17 mouse cellular contexts compared by ENCODE assay signal in genomic region chr1:133368644-133369043, GRCm38 (mm10). TPM values are rescaled to one million over a fixed set of nuclear protein-coding genes. Genes with fewer than 3 reads are reported as not detected.
DNase-seq lines count a peak whose midpoint lies in the region; ATAC-seq and TF ChIP-seq lines count a peak whose summit lies in the region.
"Had no signal": no experiment of that assay in that cellular context is flagged by ENCODE, and none has a peak within 500 bp of the region (broad histone marks: within the 10 kb centered on the region; RNA-seq: fewer than 3 reads in every experiment).

No protein-coding gene starts in this region.

- no peak for ATAC-seq in forebrain, postnatal 0 days
- ATAC-seq: forebrain, embryonic 14.5 days had no signal

- no peak overlapping the region for H3K27ac ChIP-seq in forebrain, postnatal 0 days (ENCODE audit: low read depth, low read length)
- H3K27ac ChIP-seq: embryonic facial prominence, embryonic 12.5 days; limb, embryonic 13.5 days; lung, embryonic 15.5 days had no signal

- peak; percentile 49 to 79 for DNase-seq in frontal cortex, adult 2 months (ENCODE audit: extremely low spot score in 1 of 2, low spot score in 1 of 2)
- DNase-seq in frontal cortex, postnatal 10 days (ENCODE audit: low spot score in 2 of 2): no peak
- DNase-seq in right cerebral cortex, adult 2 months (ENCODE audit: low spot score in 2 of 2): peak; percentile 70 to 71
- DNase-seq in right cerebral cortex, postnatal 14 days: no peak
- DNase-seq in left cerebral cortex, postnatal 14 days (ENCODE audit: low spot score in 2 of 2): peak; percentile 30 to 59
- DNase-seq in forebrain, postnatal 0 days: no peak
- no peak for DNase-seq in lung, postnatal 10 days
- DNase-seq: heart, postnatal 4 days; kidney, adult 18-20 months had no signal

- WGBS in forebrain, postnatal 0 days: 67% methylated on average over 10 of the region's 10 CpGs

- intact Hi-C loops in left cerebral cortex, postnatal 14 days (cut with DNase I): no loop called here

- H3K4me3 ChIP-seq in forebrain, postnatal 0 days (ENCODE audit: low read depth, low read length): no peak overlapping the region
- H3K4me3 ChIP-seq: embryonic facial prominence, embryonic 12.5 days; layer of hippocampus, adult 2 months; limb, embryonic 13.5 days; lung, embryonic 15.5 days; myocyte had no signal

- H3K4me1 ChIP-seq in forebrain, postnatal 0 days (ENCODE audit: insufficient read depth): 0 out of 2 replicates have a peak, but pooled peaks cover 3% of the 10 kb centered on the region

- no peaks in the 10 kb centered on the region; the same call in 1 of the 2 replicates for H3K36me3 ChIP-seq in forebrain, postnatal 0 days (ENCODE audit: insufficient read depth)
- H3K36me3 ChIP-seq: embryonic facial prominence, embryonic 12.5 days; limb, embryonic 13.5 days; lung, embryonic 15.5 days had no signal

- no peaks in the 10 kb centered on the region for H3K9me3 ChIP-seq in forebrain, postnatal 0 days (ENCODE audit: low read length)
- H3K9me3 ChIP-seq: embryonic facial prominence, embryonic 12.5 days; limb, embryonic 13.5 days; lung, embryonic 15.5 days had no signal

- H3K4me2 ChIP-seq in forebrain, postnatal 0 days (ENCODE audit: low read depth): no peak overlapping the region
- H3K4me2 ChIP-seq: embryonic facial prominence, embryonic 12.5 days; limb, embryonic 13.5 days; lung, embryonic 15.5 days had no signal

- peaks cover 12% of the 10 kb centered on the region for H3K27me3 ChIP-seq in forebrain, postnatal 0 days (ENCODE audit: insufficient read depth, low read length)

- TF ChIP-seq CTCF in forebrain, postnatal 0 days (IDR thresholded peaks at IDR 0.05; ENCODE audit: low read depth): no peak

- H3K9ac ChIP-seq in forebrain, postnatal 0 days: no peak overlapping the region
- H3K9ac ChIP-seq: embryonic facial prominence, embryonic 12.5 days; limb, embryonic 13.5 days; lung, embryonic 15.5 days had no signal

RNA-seq across cellular contexts. Expression of gene Etnk2, which starts 5.3 kb away (rescaled TPM):
- 7.8 and 8.6 TPM in 2 replicates for polyA plus RNA-seq in frontal cortex, adult 2 months (2012; rRNA removed)
- 1 to 10 TPM; 6.0 TPM for total RNA-seq in left cerebral cortex, postnatal 14 days (2021)
- total RNA-seq in forebrain, postnatal 0 days (2014; rRNA removed): 15.5 and 25.3 TPM in 2 replicates
- polyA plus RNA-seq in forebrain, postnatal 0 days (2015; fragmentation: Nextera tagmentation; extraction: Ambion mirVana): 10.3 and 17.6 TPM in 2 replicates
- total RNA-seq: granulocyte monocyte progenitor cell, adult 5-6 weeks; megakaryocyte-erythroid progenitor cell, adult 5-6 weeks had no signal

RNA-seq across cellular contexts. Expression of gene Ren1, which starts 18.3 kb away (rescaled TPM):
- polyA plus RNA-seq in frontal cortex, adult 2 months (2012; rRNA removed): 0.06 TPM in 1 of 2 replicates, not detected in the other
- total RNA-seq in left cerebral cortex, postnatal 14 days (2021): not detected
- 0.14 and 0.15 TPM in 2 replicates for total RNA-seq in forebrain, postnatal 0 days (2014; rRNA removed)
- polyA plus RNA-seq in forebrain, postnatal 0 days (2015; fragmentation: Nextera tagmentation; extraction: Ambion mirVana): 0.12 and 0.88 TPM in 2 replicates
- total RNA-seq: granulocyte monocyte progenitor cell, adult 5-6 weeks; layer of hippocampus, adult 2 months; megakaryocyte-erythroid progenitor cell, adult 5-6 weeks had no signal
- polyA plus RNA-seq: forebrain, embryonic 14.5 days; myocyte had no signal

RNA-seq across cellular contexts. Expression of gene Kiss1, which starts 47.0 kb away (rescaled TPM):
- 0.36 and 1.7 TPM in 2 replicates for polyA plus RNA-seq in frontal cortex, adult 2 months (2012; rRNA removed)
- 1 to 10 TPM in 1 of 2 experiments, not detected in 1; 1.8 TPM for total RNA-seq in left cerebral cortex, postnatal 14 days (2021)
- total RNA-seq in forebrain, postnatal 0 days (2014; rRNA removed): not detected in 2 replicates
- polyA plus RNA-seq in forebrain, postnatal 0 days (2015; fragmentation: Nextera tagmentation; extraction: Ambion mirVana): not detected in 2 replicates
- total RNA-seq: granulocyte monocyte progenitor cell, adult 5-6 weeks; heart, postnatal 4 days; layer of hippocampus, adult 2 months; megakaryocyte-erythroid progenitor cell, adult 5-6 weeks had no signal
- polyA plus RNA-seq: embryonic facial prominence, embryonic 12.5 days; forebrain, embryonic 14.5 days; limb, embryonic 13.5 days; myocyte had no signal

RNA-seq across cellular contexts. Expression of gene Sox13, which starts 55.5 kb away (rescaled TPM):
- polyA plus RNA-seq in frontal cortex, adult 2 months (2012; rRNA removed): 18.1 and 19.6 TPM in 2 replicates
- 1 to 10 TPM; 6.5 to 9.9 TPM for total RNA-seq in left cerebral cortex, postnatal 14 days (2021)
- 8.0 and 9.7 TPM in 2 replicates for total RNA-seq in forebrain, postnatal 0 days (2014; rRNA removed)
- polyA plus RNA-seq in forebrain, postnatal 0 days (2015; fragmentation: Nextera tagmentation; extraction: Ambion mirVana): 2.0 and 3.0 TPM in 2 replicates

RNA-seq across cellular contexts. Expression of gene Golt1a, which starts 59.0 kb away (rescaled TPM):
- polyA plus RNA-seq in frontal cortex, adult 2 months (2012; rRNA removed): 0.50 and 0.55 TPM in 2 replicates
- 1 to 10 TPM in 1 of 2 experiments, not detected in 1; 1.4 TPM for total RNA-seq in left cerebral cortex, postnatal 14 days (2021)
- total RNA-seq in forebrain, postnatal 0 days (2014; rRNA removed): 0.15 and 0.29 TPM in 2 replicates
- 0.19 TPM in 1 of 2 replicates, not detected in the other for polyA plus RNA-seq in forebrain, postnatal 0 days (2015; fragmentation: Nextera tagmentation; extraction: Ambion mirVana)
- total RNA-seq: granulocyte monocyte progenitor cell, adult 5-6 weeks; heart, postnatal 4 days; layer of hippocampus, adult 2 months; megakaryocyte-erythroid progenitor cell, adult 5-6 weeks had no signal
- polyA plus RNA-seq: embryonic facial prominence, embryonic 12.5 days; forebrain, embryonic 14.5 days; limb, embryonic 13.5 days; myocyte had no signal

Comparison
In these comparisons a context has a peak if more than half of its experiments do, and no peak if none do; other contexts are left out.
1. DNase-seq: peak in frontal cortex, adult 2 months (2 of 2), right cerebral cortex, adult 2 months (2 of 2) and left cerebral cortex, postnatal 14 days (2 of 2); none in frontal cortex, postnatal 10 days (0 of 2), right cerebral cortex, postnatal 14 days (single experiment), forebrain, postnatal 0 days (single experiment) and lung, postnatal 10 days (single experiment).